Mouse (Mus musculus) embryonic stem cell, embryonic (primary cell): ENCODE data around the gene Med24.

Experiments used
- CTCF ChIA-PET, 4 experiments: fragments of 300-600 bp in 2 of 4; fragments of 350-600 bp in 2 of 4; sonication (Branson Sonifier 250); formaldehyde crosslinking; loops; one replicate each; lab custom pipeline; 2022; ENCODE audit warnings: inconsistent platforms in 2 of 4; lab: Charles Lee
- POLR2A ChIA-PET, 4 experiments: fragments of 300-600 bp in 2 of 4; fragments of 350-600 bp in 2 of 4; sonication (Branson Sonifier 250); formaldehyde crosslinking; loops; one replicate each; lab custom pipeline; 2022; ENCODE audit warnings: antibody characterized with exemption in 4 of 4, inconsistent platforms in 1 of 4; lab: Charles Lee

Med24 gene

GRCm38 (mm10) chr11:98754151-98754620, 25.0 kb upstream of the Med24 start:
- ChIA-PET POLR2A (interaction anchor here (0.5 to 2.8 kb wide), 31 partner anchors 8 to 807 kb away, joined by 3 to 29 read pairs (median 5); partner anchors contain the start of genes Thra (in 3 of the 4), Csf3 (in 1 of the 4) and Nr1d1 (in 1 of the 4)), CTCF (interaction anchor here (0.7 to 3.5 kb wide), 30 partner anchors 9 to 209 kb away, joined by 3 to 69 read pairs (median 6); partner anchors contain the start of genes Thra (in 3 of the 4) and Med24 (in 1 of the 4))

- ChIA-PET POLR2A (interaction anchor here in 3 of 4 experiments (0.8 to 2.8 kb wide), 16 partner anchors 9 to 53 kb away, joined by 3 to 28 read pairs (median 5); partner anchors contain the start of genes Thra (in 2 of the 3) and Csf3 (in 1 of the 3)), CTCF (interaction anchor here in 3 of 4 experiments (0.7 to 3.5 kb wide), 9 partner anchors 10 to 86 kb away, joined by 3 to 69 read pairs (median 10); partner anchors contain the start of gene Thra (in 1 of the 3))
These were observed 24.0 kb upstream of the Med24 start for GRCm38 (mm10) chr11:98753264-98753663.

- ChIA-PET POLR2A (interaction anchor here in 3 of 4 experiments (0.8 to 2.8 kb wide), 11 partner anchors 8 to 15 kb away, joined by 3 to 28 read pairs (median 4); partner anchors contain the start of gene Thra (in 2 of the 3)), CTCF (interaction anchor here (0.5 to 3.5 kb wide), 11 partner anchors 9 to 1468 kb away, joined by 3 to 69 read pairs (median 5); partner anchors contain the start of gene Thra (in 1 of the 4))
These were observed 23.4 kb upstream of the Med24 start for GRCm38 (mm10) chr11:98752562-98753140.

GRCm38 (mm10) chr11:98751221-98751782, 22.1 kb upstream of the Med24 start:
- ChIA-PET CTCF (interaction anchor here in 1 of 4 experiments (0.8 to 1.8 kb wide), 3 partner anchors 10 to 309 kb away, joined by 3 to 6 read pairs (median 4); no protein-coding TSS in a partner anchor), POLR2A (interaction anchor here in 2 of 4 experiments (0.6 to 2.0 kb wide), 5 partner anchors 11 to 72 kb away, joined by 3 to 9 read pairs (median 4); partner anchors contain the start of gene Thra (in 1 of the 2))

- POLR2A ChIA-PET = interaction anchor here in 3 of 4 experiments (0.5 to 1.8 kb wide), 6 partner anchors 10 to 392 kb away, joined by 3 to 9 read pairs (median 3); partner anchors contain the start of genes Stard3 (in 1 of the 3) and Thra (in 1 of the 3)
- CTCF ChIA-PET = interaction anchor here in 3 of 4 experiments (0.7 to 1.8 kb wide), 4 partner anchors 9 to 33 kb away, joined by 4 to 6 read pairs (median 5); no protein-coding TSS in a partner anchor
These were observed 21.3 kb upstream of the Med24 start for GRCm38 (mm10) chr11:98750351-98751201.

GRCm38 (mm10) chr11:98749716-98750115, 20.5 kb upstream of the Med24 start:
- CTCF ChIA-PET = interaction anchor here in 3 of 4 experiments (0.7 to 1.8 kb wide), 3 partner anchors 8 to 32 kb away, joined by 4 to 6 read pairs (median 6); no protein-coding TSS in a partner anchor

GRCm38 (mm10) chr11:98748506-98749416, 19.5 kb upstream of the Med24 start:
- ChIA-PET POLR2A (interaction anchor here in 2 of 4 experiments (0.8 to 1.9 kb wide), 3 partner anchors 8 to 28 kb away, joined by 3 to 4 read pairs (median 4); partner anchors contain the start of gene Thra (in 1 of the 2)), CTCF (interaction anchor here in 2 of 4 experiments (0.6 to 1.7 kb wide), 3 partner anchors 31 to 40 kb away, joined by 3 to 8 read pairs (median 6); no protein-coding TSS in a partner anchor)

More at GRCm38 (mm10) chr11:98749716-98750115, 20.5 kb upstream of the Med24 start:
- POLR2A ChIA-PET = interaction anchor here in 2 of 4 experiments (0.6 to 1.8 kb wide), 3 partner anchors 9 to 391 kb away, joined by 3 to 9 read pairs (median 4); partner anchors contain the start of genes Stard3 (in 1 of the 2) and Thra (in 1 of the 2)

GRCm38 (mm10) chr11:98747804-98748505, 18.7 kb upstream of the Med24 start:
- POLR2A ChIA-PET = interaction anchor here in 3 of 4 experiments (0.6 to 1.9 kb wide), 8 partner anchors 8 to 116 kb away, joined by 3 to 8 read pairs (median 4); partner anchors contain the start of gene Thra (in 1 of the 3)

GRCm38 (mm10) chr11:98746855-98747693, 17.8 kb upstream of the Med24 start:
- POLR2A ChIA-PET = interaction anchor here in 3 of 4 experiments (0.6 to 1.9 kb wide), 9 partner anchors 8 to 117 kb away, joined by 3 to 9 read pairs (median 5); no protein-coding TSS in a partner anchor
- CTCF ChIA-PET = interaction anchor here (0.6 to 1.8 kb wide), 14 partner anchors 14 to 1209 kb away, joined by 3 to 8 read pairs (median 4); partner anchors contain the start of gene Nr1d1 (in 1 of the 4)

More at GRCm38 (mm10) chr11:98747804-98748505, 18.7 kb upstream of the Med24 start:
- CTCF ChIA-PET = interaction anchor here in 3 of 4 experiments (1.0 to 1.8 kb wide), 9 partner anchors 14 to 41 kb away, joined by 3 to 8 read pairs (median 4); partner anchors contain the start of gene Nr1d1 (in 1 of the 3)

GRCm38 (mm10) chr11:98745932-98746853, 17.0 kb upstream of the Med24 start:
- POLR2A ChIA-PET = interaction anchor here in 2 of 4 experiments (0.7 to 3.6 kb wide), 8 partner anchors 8 to 65 kb away, joined by 3 to 13 read pairs (median 8); partner anchors contain the start of gene Med24 (in 1 of the 2)

GRCm38 (mm10) chr11:98744456-98745019, 15.3 kb upstream of the Med24 start:
- CTCF ChIA-PET = interaction anchor here in 3 of 4 experiments (0.5 to 8.2 kb wide), 12 partner anchors 9 to 42 kb away, joined by 3 to 76 read pairs (median 7); no protein-coding TSS in a partner anchor
- POLR2A ChIA-PET = interaction anchor here (0.6 to 7.3 kb wide), 26 partner anchors 8 to 150 kb away, joined by 3 to 46 read pairs (median 5); partner anchors contain the start of gene Med24 (in 3 of the 4)

More at GRCm38 (mm10) chr11:98745932-98746853, 17.0 kb upstream of the Med24 start:
- CTCF ChIA-PET = interaction anchor here in 3 of 4 experiments (0.7 to 8.2 kb wide), 10 partner anchors 7 to 48 kb away, joined by 3 to 76 read pairs (median 4); partner anchors contain the start of gene Nr1d1 (in 1 of the 3)

- POLR2A ChIA-PET = interaction anchor here in 3 of 4 experiments (0.6 to 7.3 kb wide), 39 partner anchors 9 to 1577 kb away, joined by 3 to 46 read pairs (median 5); partner anchors contain the start of genes Med24 (in 2 of the 3), Nr1d1 (in 1 of the 3) and Psmd3 (in 1 of the 3)
- CTCF ChIA-PET = interaction anchor here in 3 of 4 experiments (0.5 to 8.2 kb wide), 14 partner anchors 10 to 43 kb away, joined by 3 to 76 read pairs (median 6); no protein-coding TSS in a partner anchor
These were observed 14.6 kb upstream of the Med24 start for GRCm38 (mm10) chr11:98743655-98744345.
